27 mouse cellular contexts compared by ENCODE assay signal in genomic region chr7:130716989-130717388, GRCm38 (mm10). TPM values are rescaled to one million over a fixed set of nuclear protein-coding genes. Genes with fewer than 3 reads are reported as not detected.
DNase-seq lines count a peak whose midpoint lies in the region; ATAC-seq and TF ChIP-seq lines count a peak whose summit lies in the region.
"Had no signal": no experiment of that assay in that cellular context is flagged by ENCODE, and none has a peak within 500 bp of the region (broad histone marks: within the 10 kb centered on the region; RNA-seq: fewer than 3 reads in every experiment).

No protein-coding gene starts in this region.

- no peak overlapping the region for H3K4me2 ChIP-seq in liver, embryonic 14.5 days (ENCODE audit: low read depth)
- no peak overlapping the region for H3K4me2 ChIP-seq in liver, postnatal 0 days (ENCODE audit: low read depth, low read length)
- H3K4me2 ChIP-seq in midbrain, embryonic 14.5 days (ENCODE audit: low read length): no peak overlapping the region
- no peak overlapping the region for H3K4me2 ChIP-seq in lung, postnatal 0 days (replicated peaks; ENCODE audit: low read depth, low read length)
- H3K4me2 ChIP-seq: forebrain, embryonic 13.5 days; heart, embryonic 13.5 days; hindbrain, embryonic 14.5 days had no signal

- WGBS in liver, adult 2 months: 46% methylated on average over 6 of the region's 6 CpGs
- WGBS in liver, embryonic 14.5 days (ENCODE audit: insufficient replicate concordance): 66% methylated on average over 6 of the region's 6 CpGs
- 72% methylated on average over 6 of the region's 6 CpGs for WGBS in liver, postnatal 0 days (ENCODE audit: insufficient replicate concordance)
- WGBS in midbrain, embryonic 14.5 days: 95% methylated on average over 6 of the region's 6 CpGs
- WGBS in lung, postnatal 0 days: 91% methylated on average over 6 of the region's 6 CpGs

- H3K79me2 ChIP-seq in liver, adult 2 months (ENCODE audit: control insufficient read depth, insufficient read depth, low read length): peaks cover 2% of the 10 kb centered on the region; the same call in 1 of the 2 replicates

- peak; percentile 51 for ATAC-seq in liver, embryonic 14.5 days (ENCODE audit: insufficient read depth)
- peak; percentile 92 for ATAC-seq in liver, postnatal 0 days
- no peak for ATAC-seq in midbrain, embryonic 14.5 days (ENCODE audit: low FRiP score, low TSS enrichment)
- no peak for ATAC-seq in lung, postnatal 0 days
- ATAC-seq: forebrain, embryonic 13.5 days; forebrain, embryonic 16.5 days; hindbrain, postnatal 0 days had no signal

- no peaks in the 10 kb centered on the region for H3K27me3 ChIP-seq in liver, adult 2 months (ENCODE audit: control insufficient read depth, insufficient read depth, low read length)
- no peaks in the 10 kb centered on the region for H3K27me3 ChIP-seq in liver, embryonic 14.5 days (ENCODE audit: control insufficient read depth, insufficient read depth, low read length)
- no peaks in the 10 kb centered on the region for H3K27me3 ChIP-seq in liver, postnatal 0 days (ENCODE audit: insufficient read depth, low read length)
- H3K27me3 ChIP-seq in midbrain, embryonic 14.5 days (ENCODE audit: control insufficient read depth, insufficient read depth, low read length): no peaks in the 10 kb centered on the region
- no peaks in the 10 kb centered on the region for H3K27me3 ChIP-seq in lung, postnatal 0 days (replicated peaks; ENCODE audit: insufficient read depth, low read length)
- H3K27me3 ChIP-seq: forebrain, embryonic 13.5 days; heart, embryonic 13.5 days had no signal

- TF ChIP-seq CTCF in liver, adult 2 months (IDR thresholded peaks at IDR 0.05; ENCODE audit: low read depth, low read length): no peak
- no peak for TF ChIP-seq CTCF in liver, embryonic 14.5 days (IDR thresholded peaks at IDR 0.05; ENCODE audit: low read depth)
- TF ChIP-seq CTCF in liver, postnatal 0 days (IDR thresholded peaks at IDR 0.05; ENCODE audit: low read depth): no peak
- TF ChIP-seq CTCF in lung, postnatal 0 days (IDR thresholded peaks at IDR 0.05): no peak

- H3K9ac ChIP-seq in liver, adult 2 months (ENCODE audit: low read depth, low read length): no peak overlapping the region
- no peak overlapping the region for H3K9ac ChIP-seq in liver, embryonic 14.5 days (replicated peaks)
- no peak overlapping the region for H3K9ac ChIP-seq in liver, postnatal 0 days (replicated peaks)
- no peak overlapping the region for H3K9ac ChIP-seq in midbrain, embryonic 14.5 days (replicated peaks; ENCODE audit: low read length)
- no peak overlapping the region for H3K9ac ChIP-seq in lung, postnatal 0 days (replicated peaks; ENCODE audit: low read depth)
- H3K9ac ChIP-seq: forebrain, embryonic 13.5 days; heart, embryonic 13.5 days; hindbrain, embryonic 14.5 days had no signal

- peak; percentile 11 for DNase-seq in cerebellum, adult 11-12 months
- no peak for DNase-seq in cerebellum, postnatal 14 days
- peak; percentile 48 for DNase-seq in liver, adult 2 months (ENCODE audit: extremely low read depth, low read depth, low spot score)
- peak; percentile 11 to 31 (median 31) for DNase-seq in liver, embryonic 14.5 days (ENCODE audit: low read depth in 3 of 3, low spot score in 3 of 3)
- DNase-seq in liver, postnatal 0 days: peak; percentile 66
- no peak for DNase-seq in midbrain, embryonic 14.5 days
- no peak for DNase-seq in gastrocnemius, postnatal 36 days
- DNase-seq in lung, postnatal 0 days (ENCODE audit: low spot score): no peak
- DNase-seq: adrenal gland, adult 2 months; adrenal gland, postnatal 14 days; cerebellum, adult 11 months; cerebellum, adult 8-10 months; cerebellum, postnatal 10 days; gastrocnemius, adult 2 months; gastrocnemius, postnatal 14 days; heart, adult 18-20 months; heart, postnatal 14 days; heart, postnatal 4 days had no signal

- intact Hi-C loops in gastrocnemius, postnatal 36 days (cut with DNase I): no loop called here

- peaks cover 3% of the 10 kb centered on the region for H3K4me1 ChIP-seq in liver, adult 2 months (ENCODE audit: control insufficient read depth, insufficient read depth, low read length)
- 0 out of 4 replicates have a peak, but pooled peaks cover 0 to 3% of the 10 kb centered on the region in 2 experiments for H3K4me1 ChIP-seq in liver, embryonic 14.5 days (replicated peaks; ENCODE audit: control insufficient read depth in 2 of 2, insufficient read depth in 2 of 2, low read length in 1 of 2)
- H3K4me1 ChIP-seq in liver, postnatal 0 days (ENCODE audit: insufficient read depth): peaks cover 12% of the 10 kb centered on the region
- H3K4me1 ChIP-seq in midbrain, embryonic 14.5 days (ENCODE audit: control insufficient read depth, insufficient read depth, low read length): peaks cover 34% of the 10 kb centered on the region
- no peaks in the 10 kb centered on the region for H3K4me1 ChIP-seq in lung, postnatal 0 days (ENCODE audit: insufficient read depth, low read depth, low read length)

- H3K4me3 ChIP-seq in liver, adult 2 months (ENCODE audit: insufficient read depth, low read depth, low read length): no peak overlapping the region
- H3K4me3 ChIP-seq in liver, embryonic 14.5 days (ENCODE audit: insufficient read depth in 1 of 2, low read depth in 2 of 2, low read length in 2 of 2): no peak overlapping the region
- no peak overlapping the region for H3K4me3 ChIP-seq in liver, postnatal 0 days (ENCODE audit: low read depth, low read length)
- no peak overlapping the region for H3K4me3 ChIP-seq in midbrain, embryonic 14.5 days (replicated peaks; ENCODE audit: low read depth, low read length)
- H3K4me3 ChIP-seq in lung, postnatal 0 days (ENCODE audit: low read depth, low read length): no peak overlapping the region
- H3K4me3 ChIP-seq: forebrain, embryonic 10.5 days; forebrain, embryonic 13.5 days; gastrocnemius, adult 2 months; heart, embryonic 13.5 days had no signal

- H3K27ac ChIP-seq in liver, adult 2 months (replicated peaks; ENCODE audit: insufficient read depth, low read depth, low read length): no peak overlapping the region
- H3K27ac ChIP-seq in liver, embryonic 14.5 days: no peak overlapping the region
- H3K27ac ChIP-seq in liver, postnatal 0 days (ENCODE audit: low read depth): peak overlapping the region; percentile 44; the same call in 1 of the 2 replicates
- H3K27ac ChIP-seq in midbrain, embryonic 14.5 days (replicated peaks; ENCODE audit: low read depth, low read length): no peak overlapping the region
- no peak overlapping the region for H3K27ac ChIP-seq in lung, postnatal 0 days (ENCODE audit: low read length)
- H3K27ac ChIP-seq: forebrain, embryonic 10.5 days; forebrain, embryonic 13.5 days; heart, embryonic 13.5 days; hindbrain, embryonic 14.5 days; hindbrain, postnatal 0 days had no signal

- H3K9me3 ChIP-seq in liver, embryonic 14.5 days (ENCODE audit: control insufficient read depth, low read length): no peaks in the 10 kb centered on the region
- H3K9me3 ChIP-seq in liver, postnatal 0 days (ENCODE audit: low read length): no peaks in the 10 kb centered on the region
- H3K9me3 ChIP-seq in midbrain, embryonic 14.5 days (ENCODE audit: control insufficient read depth, low read length): no peaks in the 10 kb centered on the region
- H3K9me3 ChIP-seq in lung, postnatal 0 days (ENCODE audit: low read length): no peaks in the 10 kb centered on the region
- H3K9me3 ChIP-seq: forebrain, embryonic 10.5 days; forebrain, embryonic 13.5 days; heart, embryonic 13.5 days had no signal

- TF ChIP-seq EP300 in liver, embryonic 14.5 days (IDR thresholded peaks at IDR 0.05; ENCODE audit: low read depth): no peak
- TF ChIP-seq EP300 in liver, postnatal 0 days (IDR thresholded peaks at IDR 0.05; ENCODE audit: low read depth): 0 out of 2 replicates have a peak, but pooled peaks have one; percentile 10
- no peak for TF ChIP-seq EP300 in lung, postnatal 0 days (IDR thresholded peaks at IDR 0.05)

- H3K36me3 ChIP-seq in liver, adult 2 months (ENCODE audit: control insufficient read depth, insufficient read depth, low read length): peaks cover 4% of the 10 kb centered on the region; the same call in 1 of the 2 replicates
- no peaks in the 10 kb centered on the region for H3K36me3 ChIP-seq in liver, embryonic 14.5 days (replicated peaks; ENCODE audit: control insufficient read depth, insufficient read depth, low read depth)
- H3K36me3 ChIP-seq in liver, postnatal 0 days (replicated peaks; ENCODE audit: insufficient read depth, low read length): no peaks in the 10 kb centered on the region
- H3K36me3 ChIP-seq in midbrain, embryonic 14.5 days (ENCODE audit: control insufficient read depth, insufficient read depth, low read length): peaks cover 22% of the 10 kb centered on the region
- no peaks in the 10 kb centered on the region for H3K36me3 ChIP-seq in lung, postnatal 0 days (ENCODE audit: insufficient read depth, low read length)

- no peak for TF ChIP-seq POLR2A in liver, adult 2 months (IDR thresholded peaks at IDR 0.05; ENCODE audit: extremely low read depth, insufficient read depth, low read length)

RNA-seq across cellular contexts. Expression of gene Btbd16, which starts 56.9 kb away (rescaled TPM):
- not detected in 2 replicates for total RNA-seq in liver, adult 2 months (2014; rRNA removed)
- 0.06 TPM in 1 of 2 replicates, not detected in the other for polyA plus RNA-seq in liver, adult 2 months (2012; rRNA removed)
- polyA plus RNA-seq in liver, embryonic 14.5 days (2012; rRNA removed): 0.02 TPM in 1 of 2 replicates, not detected in the other
- 0.05 TPM in 1 of 2 replicates, not detected in the other for polyA plus RNA-seq in liver, embryonic 14.5 days (2014; fragmentation: Nextera tagmentation; extraction: Ambion mirVana)
- polyA plus RNA-seq in liver, postnatal 0 days (2015; fragmentation: Nextera tagmentation; extraction: Ambion mirVana): 0.38 and 0.52 TPM in 2 replicates
- not detected in 2 replicates for polyA plus RNA-seq in midbrain, embryonic 14.5 days (2014; fragmentation: Nextera tagmentation; extraction: Ambion mirVana)
- not detected for total RNA-seq in gastrocnemius, postnatal 36 days (2021)
- 0.08 TPM in 1 of 2 replicates, not detected in the other for polyA plus RNA-seq in lung, postnatal 0 days (2015; fragmentation: Nextera tagmentation; extraction: Ambion mirVana)
- total RNA-seq: adrenal gland, adult 2 months; adrenal gland, postnatal 14 days; gastrocnemius, adult 2 months; hindbrain, postnatal 0 days had no signal
- polyA plus RNA-seq: adrenal gland, adult 2 months; embryonic facial prominence, embryonic 11.5 days; embryonic facial prominence, embryonic 14.5 days; forebrain, embryonic 10.5 days; forebrain, embryonic 13.5 days; forebrain, embryonic 16.5 days; hindbrain, embryonic 11.5 days; hindbrain, embryonic 14.5 days had no signal

Comparison
In these comparisons a context has a peak if more than half of its experiments do, and no peak if none do; other contexts are left out.
1. DNase-seq: peak in cerebellum, adult 11-12 months (single experiment), liver, adult 2 months (single experiment), liver, embryonic 14.5 days (3 of 3) and liver, postnatal 0 days (single experiment); none in cerebellum, postnatal 14 days (0 of 2), midbrain, embryonic 14.5 days (single experiment), gastrocnemius, postnatal 36 days (0 of 2) and lung, postnatal 0 days (single experiment).
2. ATAC-seq: peak in liver, embryonic 14.5 days (single experiment) and liver, postnatal 0 days (single experiment); none in midbrain, embryonic 14.5 days (single experiment) and lung, postnatal 0 days (single experiment).